Mouse (Mus musculus) neural tube, embryonic 14.5 days (tissue): ENCODE data around the gene Rarres1. TPM values are rescaled to one million over a fixed set of nuclear protein-coding genes. Genes with fewer than 3 reads are reported as not detected.

Source experiments
- ATAC-seq: fragments of 200-750 bp; cut with Nextera tagmentation; 2 replicates; pipeline ENCODE4 v1.8.0; 2017; ENCODE audit warnings: low read depth, mild to moderate bottlenecking, moderate TSS enrichment, moderate library complexity
- H3K27ac ChIP-seq: fragments of 300-500 bp; sonication (generic); 2 replicates; pipeline ENCODE4 v1.5.1; 2014; ENCODE audit warnings: low read depth, mild to moderate bottlenecking, control low read depth, low read length, moderate library complexity, mixed read lengths
- H3K27me3 ChIP-seq: fragments of 300-500 bp; sonication (generic); 2 replicates; pipeline ENCODE4 v1.6.1; 2014; ENCODE audit warnings: low read length; ENCODE audit not compliant: control insufficient read depth, insufficient read depth
- H3K36me3 ChIP-seq: fragments of 300-500 bp; sonication (generic); 2 replicates; pipeline ENCODE4 v1.6.1; 2014; ENCODE audit warnings: low read length, mixed read lengths; ENCODE audit not compliant: control insufficient read depth, insufficient read depth
- H3K4me1 ChIP-seq: fragments of 300-500 bp; sonication (generic); 2 replicates; pipeline ENCODE4 v1.6.1; 2014; ENCODE audit warnings: low read length; ENCODE audit not compliant: control insufficient read depth, insufficient read depth
- H3K4me2 ChIP-seq: fragments of 300-500 bp; sonication (generic); 2 replicates; pipeline ENCODE4 v1.6.1; 2014; ENCODE audit warnings: mild to moderate bottlenecking, low read depth, low read length, control low read depth
- H3K4me3 ChIP-seq: fragments of 300-500 bp; sonication (generic); 2 replicates; pipeline ENCODE4 v1.5.1; 2014; ENCODE audit warnings: low read depth, low read length, control low read depth, mixed read lengths
- H3K9ac ChIP-seq: fragments of 300-500 bp; sonication (generic); replicated peaks from 2 replicates; pipeline ENCODE4 v1.6.1; 2014; ENCODE audit warnings: low read depth, mild to moderate bottlenecking, control low read depth, low read length, mixed read lengths
- H3K9me3 ChIP-seq: fragments of 300-500 bp; sonication (generic); 2 replicates; pipeline ENCODE4 v1.6.1; 2016; ENCODE audit warnings: low read length; ENCODE audit not compliant: control insufficient read depth
- WGBS: fragments of 180-500 bp; shearing (Covaris S2); extraction: QIAGEN DNeasy Blood & Tissue Kit; methylation state at CpG from one replicate; pipeline ENCODE4 v1.1.7; 2014; 5-methylcytosine and 5-hydroxymethylcytosine counted together
- polyA plus RNA-seq: library from polyadenylated mRNA; unstranded; fragments of >200 nt; fragmentation: Nextera tagmentation; extraction: Ambion mirVana; gene quantifications from 2 replicates; pipeline ENCODE4 v1.2.1, GENCODE M21; 2014

Rarres1 gene
- polyA plus RNA-seq, 1 experiment from 2014 or later, result 2.7 TPM

DNA sequence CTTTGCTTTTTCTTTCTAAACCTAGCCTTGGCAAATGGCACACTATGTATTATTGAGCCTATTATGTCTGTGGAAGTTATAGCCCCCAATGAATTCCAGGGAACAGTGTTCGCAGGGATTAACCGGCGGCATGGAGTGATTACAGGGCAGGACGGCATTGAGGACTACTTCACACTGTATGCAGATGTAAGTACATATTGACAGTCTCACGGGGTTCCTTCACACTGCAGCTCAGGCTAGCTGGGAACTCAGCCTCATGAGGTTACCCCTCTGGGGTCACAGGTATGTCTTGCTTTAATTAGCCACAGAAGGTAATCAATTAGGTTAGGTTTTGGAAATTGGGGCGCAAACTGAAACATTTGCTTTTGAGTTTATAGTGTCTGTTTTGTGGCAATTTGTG, 41.9 kb downstream of the Rarres1 start:
- 88% methylated on average over 6 of the region's 6 CpGs for WGBS
- Histone ChIP-seq H3K27me3 (no peaks in the 10 kb centered on the region), H3K4me1 (no peaks in the 10 kb centered on the region), H3K9ac (no peak overlapping the region), H3K4me2 (no peak overlapping the region), H3K36me3 (0 out of 2 replicates have a peak, but pooled peaks cover 4% of the 10 kb centered on the region), H3K27ac (no peak overlapping the region), H3K9me3 (no peaks in the 10 kb centered on the region), H3K4me3 (no peak overlapping the region)
- ATAC-seq, result no peak

DNA sequence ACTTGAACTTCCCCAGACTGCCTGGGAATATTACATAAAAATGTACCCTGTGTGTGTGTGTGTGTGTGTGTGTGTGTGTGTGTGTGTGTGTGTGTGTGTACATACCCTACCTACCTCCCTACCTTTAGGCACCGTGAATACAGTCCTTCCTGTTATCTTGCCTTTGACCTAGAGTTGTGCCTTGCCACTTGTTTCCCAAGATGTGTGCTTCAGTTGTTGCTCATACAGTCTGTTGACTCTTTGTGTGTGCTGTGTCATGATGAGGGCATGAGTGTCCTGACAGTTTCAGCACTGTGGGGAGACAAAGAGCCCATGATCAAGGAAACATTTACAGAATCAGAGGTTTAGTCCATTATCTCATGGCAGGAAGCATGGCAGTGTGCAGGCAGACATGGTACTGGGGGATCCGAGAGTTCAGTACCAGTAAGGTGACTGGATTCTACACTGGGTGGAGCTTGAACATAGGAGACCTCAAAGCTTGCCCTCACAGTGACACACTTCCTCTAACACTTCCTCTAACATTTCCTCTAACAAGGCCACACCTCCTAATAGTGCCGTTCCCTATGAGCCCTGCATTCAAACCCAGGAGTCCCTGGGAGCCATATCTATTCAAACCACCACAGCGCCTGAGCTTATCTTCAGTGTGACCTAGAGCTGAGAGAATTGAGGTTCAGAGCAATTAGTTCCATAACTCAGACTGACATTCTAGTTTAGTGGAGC, 43.8 kb downstream of the Rarres1 start:
- no peaks in the 10 kb centered on the region for H3K27me3 ChIP-seq
- H3K27ac ChIP-seq, result no peak overlapping the region
- H3K9ac ChIP-seq, result no peak overlapping the region
- no peak overlapping the region for H3K4me2 ChIP-seq
- WGBS, result 87% methylated on average over 4 of the region's 4 CpGs
- H3K9me3 ChIP-seq, result no peaks in the 10 kb centered on the region
- ATAC-seq, result no peak
- H3K36me3 ChIP-seq, result peaks cover 9% of the 10 kb centered on the region; the same call in 1 of the 2 replicates
- H3K4me1 ChIP-seq, result no peaks in the 10 kb centered on the region
- H3K4me3 ChIP-seq, result no peak overlapping the region

DNA sequence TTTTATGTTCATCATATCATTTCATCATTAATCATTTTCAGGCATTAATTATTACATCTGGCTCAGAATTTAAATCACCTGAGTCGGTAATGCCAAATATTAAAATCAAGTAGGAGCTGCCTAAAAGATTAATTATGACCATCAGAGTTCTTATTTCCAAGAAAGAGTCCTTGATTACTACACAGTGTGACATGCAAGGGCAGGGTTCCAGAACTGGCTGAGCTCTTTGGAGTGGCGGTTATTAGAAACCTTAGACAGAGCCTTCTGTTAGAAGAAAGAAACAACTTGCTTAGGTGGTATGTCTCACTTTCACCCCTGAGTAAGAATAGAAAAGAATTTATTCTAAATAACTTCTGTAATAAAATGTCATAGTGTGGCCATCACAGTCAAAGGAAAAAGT, 48.0 kb downstream of the Rarres1 start:
- 95% methylated on average over 2 of the region's 2 CpGs for WGBS
- H3K27me3 ChIP-seq, result no peaks in the 10 kb centered on the region
- H3K4me3 ChIP-seq, result no peak overlapping the region
- H3K36me3 ChIP-seq, result peaks cover 4% of the 10 kb centered on the region; the same call in 1 of the 2 replicates
- H3K4me1 ChIP-seq, result peaks cover 6% of the 10 kb centered on the region
- no peak overlapping the region for H3K27ac ChIP-seq
- no peak for ATAC-seq
- no peaks in the 10 kb centered on the region for H3K9me3 ChIP-seq
- H3K9ac ChIP-seq, result no peak overlapping the region
- H3K4me2 ChIP-seq, result no peak overlapping the region

DNA sequence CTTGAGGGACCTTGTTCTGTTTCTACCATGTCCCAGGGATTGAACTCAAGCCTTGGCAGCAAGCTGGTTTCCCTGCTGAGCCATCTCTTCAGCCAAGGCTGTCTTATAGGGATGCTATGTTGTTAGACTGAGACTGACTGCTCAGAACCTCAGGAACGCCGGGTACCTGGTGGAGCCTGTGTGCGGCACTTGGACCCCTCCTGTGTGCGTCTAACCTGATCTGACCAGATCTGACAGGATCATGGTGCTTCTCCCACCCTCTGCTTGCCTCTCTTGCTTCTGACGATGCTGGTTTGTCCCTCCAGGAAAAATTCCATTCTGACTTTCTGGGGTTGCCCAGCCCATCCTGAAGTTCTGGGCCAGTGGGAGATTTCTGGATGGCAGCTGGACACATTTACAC, 48.7 kb downstream of the Rarres1 start:
- H3K9me3 ChIP-seq, result no peaks in the 10 kb centered on the region
- WGBS, result 96% methylated on average over 5 of the region's 5 CpGs

DNA sequence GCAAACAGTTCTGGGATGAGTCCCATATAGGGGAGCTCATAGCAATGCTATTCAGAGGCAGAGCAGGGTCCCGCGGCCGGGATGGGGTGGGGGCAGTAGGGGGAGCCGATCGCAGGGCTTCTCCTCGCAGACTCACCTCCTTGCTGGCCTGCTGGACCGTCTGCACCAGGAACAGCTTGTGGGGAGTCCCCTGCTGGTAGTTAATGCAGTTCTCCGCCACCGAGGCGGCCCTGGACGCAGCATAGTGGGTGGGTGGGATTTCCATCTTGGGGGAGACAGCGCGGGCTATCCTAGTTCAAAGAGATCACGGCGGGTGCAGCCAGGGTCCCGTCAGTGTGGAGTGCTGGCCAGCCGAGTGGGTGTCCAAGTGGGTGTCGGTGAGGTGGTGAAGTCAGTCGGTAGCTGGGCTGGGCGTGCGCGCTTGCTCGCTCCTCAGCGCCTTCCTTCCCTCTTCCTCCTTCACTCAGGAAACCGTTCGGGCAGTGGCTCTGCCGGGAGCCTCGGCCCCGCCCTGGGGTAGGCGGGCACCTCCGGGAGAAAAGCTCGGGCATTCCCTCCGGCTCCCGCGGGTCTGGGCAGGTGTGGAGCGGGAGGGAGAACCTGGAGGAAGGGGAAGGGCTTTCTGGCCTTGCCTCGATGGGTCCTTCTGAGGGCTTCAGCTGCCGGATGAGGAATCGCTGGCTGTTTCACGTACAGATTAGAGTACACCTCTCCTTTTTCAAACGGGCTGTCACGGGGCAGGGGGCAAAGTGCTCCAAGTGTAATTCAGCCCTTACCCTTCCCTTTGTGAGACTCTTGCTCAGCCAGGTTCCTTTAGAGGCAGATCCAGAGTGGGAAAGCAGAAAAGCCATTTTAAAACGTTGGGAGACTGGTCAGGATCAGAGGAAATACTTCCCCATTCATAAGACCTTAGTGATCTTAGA, 51.6 kb downstream of the Rarres1 start, which contains the start of gene Lxn:
Gene Lxn (minus strand): TSS at position 477 of the 923 bp plus-strand sequence.
- no peaks in the 10 kb centered on the region for H3K9me3 ChIP-seq
- peaks cover 6% of the 10 kb centered on the region for H3K4me1 ChIP-seq
- H3K4me3 ChIP-seq, result peak within 1 kb of the TSS; percentile 58
- under 1% methylated on average over 43 of the region's 43 CpGs for WGBS
- peak within 1 kb of the TSS; percentile 68 for H3K9ac ChIP-seq
- peak within 1 kb of the TSS; percentile 81 for H3K27ac ChIP-seq
- peaks cover 11% of the 10 kb centered on the region; the same call in 1 of the 2 replicates for H3K36me3 ChIP-seq
- peak; percentile 87 for ATAC-seq
- H3K27me3 ChIP-seq, result no peaks in the 10 kb centered on the region
- peak within 1 kb of the TSS; percentile 84 for H3K4me2 ChIP-seq

More for the DNA sequence above, 48.7 kb downstream of the Rarres1 start:
- Histone ChIP-seq H3K4me2 (no peak overlapping the region), H3K9ac (no peak overlapping the region), H3K27ac (no peak overlapping the region), H3K4me3 (no peak overlapping the region), H3K27me3 (no peaks in the 10 kb centered on the region), H3K4me1 (peaks cover 6% of the 10 kb centered on the region), H3K36me3 (peaks cover 4% of the 10 kb centered on the region; the same call in 1 of the 2 replicates)
- ATAC-seq, result no peak

DNA sequence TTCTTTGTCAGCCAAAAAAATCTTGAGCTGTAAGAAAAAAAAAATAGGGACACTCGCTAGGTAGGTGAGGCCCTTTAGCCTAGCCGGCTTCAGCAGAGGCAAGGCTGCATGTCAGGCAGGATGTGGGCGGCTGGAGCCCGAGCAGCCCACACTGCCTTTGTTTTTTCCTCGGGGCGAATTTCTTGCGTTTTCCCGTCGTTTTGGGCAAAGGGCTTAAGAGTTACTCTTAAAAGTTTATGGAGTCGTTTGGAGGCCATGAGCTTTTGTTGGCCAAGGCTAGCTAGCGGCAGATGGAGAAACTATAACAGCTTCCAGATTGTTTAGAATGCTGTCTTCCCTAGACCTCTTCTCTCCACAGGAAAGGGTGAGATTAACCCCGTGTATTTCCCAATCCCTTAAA, 52.3 kb downstream of the Rarres1 start:
- H3K36me3 ChIP-seq, result peaks cover 10% of the 10 kb centered on the region; the same call in 1 of the 2 replicates
- peaks cover 6% of the 10 kb centered on the region for H3K4me1 ChIP-seq
- peak overlapping the region; percentile 68 for H3K9ac ChIP-seq
- H3K27me3 ChIP-seq, result no peaks in the 10 kb centered on the region
- peak overlapping the region; percentile 58 for H3K4me3 ChIP-seq
- peak overlapping the region; percentile 81 for H3K27ac ChIP-seq
- WGBS, result 2% methylated on average over 12 of the region's 12 CpGs
- ATAC-seq, result no peak
- H3K9me3 ChIP-seq, result no peaks in the 10 kb centered on the region
- H3K4me2 ChIP-seq, result peak overlapping the region; percentile 84

DNA sequence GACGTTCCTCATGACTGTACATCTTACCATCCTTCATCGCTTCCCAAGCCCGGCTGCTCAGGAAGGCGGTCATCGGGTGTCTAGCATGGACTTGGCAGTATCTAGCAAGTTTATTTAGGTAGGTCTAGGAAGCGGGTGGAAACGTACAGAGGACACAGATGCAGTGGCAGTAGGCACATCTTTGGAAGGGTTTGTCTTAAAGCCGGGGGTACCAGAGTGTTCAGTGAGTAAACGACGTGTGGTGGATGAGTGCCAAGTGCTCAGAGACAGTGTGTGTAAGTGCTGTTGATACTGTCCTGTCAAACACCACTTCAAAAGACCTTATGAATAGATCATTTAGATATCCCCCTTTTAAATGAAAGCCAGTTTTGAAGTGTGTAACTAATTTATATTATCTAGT, 52.7 kb downstream of the Rarres1 start:
- H3K4me3 ChIP-seq, result peak overlapping the region; percentile 58
- H3K9me3 ChIP-seq, result no peaks in the 10 kb centered on the region
- H3K4me2 ChIP-seq, result peak overlapping the region; percentile 84
- no peak; the same call in 1 of the 2 replicates for ATAC-seq
- 31% methylated on average over 10 of the region's 10 CpGs for WGBS
- peaks cover 6% of the 10 kb centered on the region for H3K4me1 ChIP-seq
- H3K36me3 ChIP-seq, result peaks cover 11% of the 10 kb centered on the region; the same call in 1 of the 2 replicates
- 0 out of 2 replicates have a peak overlapping the region, but pooled peaks have one; percentile 4 for H3K27ac ChIP-seq
- no peaks in the 10 kb centered on the region for H3K27me3 ChIP-seq
- 0 out of 2 replicates have a peak overlapping the region, but pooled peaks have one; percentile 68 for H3K9ac ChIP-seq

DNA sequence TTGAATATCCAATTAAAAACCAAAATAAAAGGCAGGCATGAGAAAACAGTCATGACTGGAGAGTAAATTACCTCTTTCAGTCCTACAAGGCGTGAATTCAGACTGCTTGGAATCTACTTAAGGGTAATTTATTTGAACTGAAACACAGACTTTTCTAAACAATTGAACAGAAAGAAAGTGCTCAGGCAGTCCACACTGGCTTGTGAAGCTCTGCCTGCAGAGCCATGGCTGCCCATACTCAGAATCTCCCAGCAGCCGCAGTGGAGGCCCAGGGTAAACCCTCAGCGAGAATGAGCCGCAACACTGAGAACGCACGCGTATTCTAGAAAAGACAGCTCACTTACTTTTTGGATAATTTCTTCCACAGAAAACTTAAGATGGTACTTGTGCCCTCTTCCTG, 53.3 kb downstream of the Rarres1 start:
- Histone ChIP-seq H3K4me2 (peak overlapping the region; percentile 84), H3K4me1 (peaks cover 6% of the 10 kb centered on the region), H3K36me3 (peaks cover 16% of the 10 kb centered on the region), H3K27me3 (no peaks in the 10 kb centered on the region), H3K4me3 (peak overlapping the region; percentile 58; the same call in 1 of the 2 replicates), H3K9me3 (no peaks in the 10 kb centered on the region), H3K9ac (no peak overlapping the region), H3K27ac (no peak overlapping the region)
- WGBS, result 46% methylated on average over 7 of the region's 7 CpGs
- ATAC-seq, result peak; percentile 10; the same call in 1 of the 2 replicates
